Mouse (Mus musculus) right cerebral cortex, postnatal 14 days (tissue): ENCODE results near the gene Stk35.
"Not testable (repeated sequence)": the region's sequence is repeated elsewhere in the genome, so short reads cannot be mapped to it uniquely, and the experiment has no call there.

ENCODE experiments used
- DNase-seq: peaks from one replicate; pipeline ENCODE4 v3.0.0; 2022

Stk35 gene

GRCm38 (mm10) chr2:129836921-129837320, 36.6 kb downstream of the Stk35 start:
- DNase-seq = no peak

- DNase-seq = no peak
Measured at GRCm38 (mm10) chr2:129838321-129838720, 38.0 kb downstream of the Stk35 start.

GRCm38 (mm10) chr2:129845826-129846225, 45.5 kb downstream of the Stk35 start:
- DNase-seq = no peak

- DNase-seq = no peak
Measured at GRCm38 (mm10) chr2:129846501-129846900, 46.2 kb downstream of the Stk35 start.

GRCm38 (mm10) chr2:129849078-129849477, 48.8 kb downstream of the Stk35 start:
- not testable (repeated sequence) for DNase-seq

- no peak for DNase-seq
Measured at GRCm38 (mm10) chr2:129851512-129851911, 51.2 kb downstream of the Stk35 start.

- DNase-seq = no peak
Measured at GRCm38 (mm10) chr2:129863256-129863655, 62.9 kb downstream of the Stk35 start.

GRCm38 (mm10) chr2:129864958-129865357, 64.6 kb downstream of the Stk35 start:
- peak; percentile 28 for DNase-seq

GRCm38 (mm10) chr2:129869151-129869550, 68.8 kb downstream of the Stk35 start:
- DNase-seq = no peak

- DNase-seq = no peak
Measured at GRCm38 (mm10) chr2:129871246-129871645, 70.9 kb downstream of the Stk35 start.

- no peak for DNase-seq
Measured at GRCm38 (mm10) chr2:129872071-129872470, 71.8 kb downstream of the Stk35 start.

- DNase-seq = peak; percentile 82
Measured at GRCm38 (mm10) chr2:129873489-129873888, 73.2 kb downstream of the Stk35 start.

GRCm38 (mm10) chr2:129874084-129874483, 73.8 kb downstream of the Stk35 start:
- DNase-seq = no peak

- no peak for DNase-seq
Measured at GRCm38 (mm10) chr2:129874509-129875095, 74.3 kb downstream of the Stk35 start.

GRCm38 (mm10) chr2:129876935-129877334, 76.6 kb downstream of the Stk35 start:
- DNase-seq = no peak

- DNase-seq = peak; percentile 68
Measured at GRCm38 (mm10) chr2:129879817-129880216, 79.5 kb downstream of the Stk35 start.

GRCm38 (mm10) chr2:129880226-129880625, 79.9 kb downstream of the Stk35 start:
- no peak for DNase-seq

GRCm38 (mm10) chr2:129881886-129882285, 81.6 kb downstream of the Stk35 start:
- DNase-seq = no peak
